Mouse (Mus musculus) E14TG2a.4 (cell line): ENCODE results near the gene E130309D02Rik.

Source experiments
- CTCF ChIP-seq: conservative IDR thresholded peaks from 2 replicates; pipeline ENCODE4 v1.5.1; 2014; ENCODE audit warnings: low read length
- NANOG ChIP-seq: IDR thresholded peaks from 2 replicates; pipeline ENCODE4 v1.6.1; 2014; ENCODE audit warnings: borderline replicate concordance, low read length, mixed read lengths

DNA sequence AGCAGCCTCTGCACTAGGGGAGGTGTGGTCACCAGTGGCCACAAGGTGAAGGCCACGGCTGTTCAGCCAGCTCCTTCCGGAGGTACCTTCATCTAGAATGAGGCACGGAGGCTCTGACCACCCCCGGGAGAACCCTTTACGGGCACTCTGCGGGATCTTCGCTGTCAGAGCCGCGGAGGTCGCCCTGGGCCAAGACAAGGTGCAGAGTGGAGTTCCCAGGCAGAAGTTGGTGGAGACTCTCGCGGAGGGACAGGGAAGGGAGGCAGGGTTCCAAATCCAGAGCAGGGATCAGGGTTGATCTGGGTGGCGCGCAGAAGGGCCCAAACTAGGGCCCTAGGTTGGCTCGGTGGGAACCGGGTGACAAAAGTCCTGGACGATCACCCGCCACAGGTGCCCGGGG, 22.3 kb downstream of the E130309D02Rik start:
- TF ChIP-seq CTCF (no peak), NANOG (no peak)
